ENCODE assay signal across 29 mouse cellular contexts in the genomic region with DNA sequence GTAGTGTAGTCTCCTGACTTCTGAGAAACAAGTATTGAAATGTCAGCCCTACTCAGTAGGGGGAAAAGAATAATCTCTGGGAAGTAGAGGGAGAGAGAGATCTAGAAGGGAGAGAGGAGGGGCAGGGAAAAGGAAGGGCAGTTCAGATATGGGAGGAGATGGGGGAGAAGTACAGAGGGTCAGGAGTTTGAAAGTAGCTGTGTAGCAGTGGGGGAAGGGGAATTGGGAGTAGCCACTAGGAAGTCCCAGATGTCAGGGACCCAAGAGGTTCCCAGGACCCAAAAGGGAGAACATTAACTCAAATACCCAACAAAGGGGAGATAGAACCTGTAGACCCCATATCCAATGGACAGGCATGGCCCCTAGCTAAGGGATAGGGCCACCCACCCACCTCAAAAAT. TPM values are rescaled to one million over a fixed set of nuclear protein-coding genes. Genes with fewer than 3 reads are reported as not detected.
"Had no signal": no experiment of that assay in that cellular context is flagged by ENCODE, and none has a peak within 500 bp of the region (broad histone marks: within the 10 kb centered on the region; RNA-seq: fewer than 3 reads in every experiment).

A gene (minus strand): TSS at position 101 of the 400 bp plus-strand sequence.

- H3K27ac ChIP-seq: gastrocnemius, adult 2 months; heart, embryonic 10.5 days; hindbrain, embryonic 10.5 days; hindbrain, embryonic 12.5 days; hindbrain, embryonic 14.5 days; intestine, embryonic 15.5 days; left cerebral cortex, adult 2 months; limb, embryonic 10.5 days; limb, embryonic 12.5 days; liver, embryonic 13.5 days; liver, embryonic 15.5 days had no signal

- H3K4me3 ChIP-seq: gastrocnemius, adult 2 months; heart, embryonic 10.5 days; heart, embryonic 12.5 days; hindbrain, embryonic 10.5 days; hindbrain, embryonic 12.5 days; intestine, embryonic 15.5 days; left cerebral cortex, adult 2 months; limb, embryonic 10.5 days; limb, embryonic 12.5 days; liver, embryonic 13.5 days; liver, embryonic 15.5 days had no signal

- H3K27me3 ChIP-seq: heart, embryonic 12.5 days; hindbrain, embryonic 12.5 days; intestine, embryonic 15.5 days; limb, embryonic 12.5 days; liver, embryonic 13.5 days; liver, embryonic 15.5 days had no signal

- H3K36me3 ChIP-seq: heart, embryonic 10.5 days; heart, embryonic 12.5 days; hindbrain, embryonic 10.5 days; hindbrain, embryonic 12.5 days; intestine, embryonic 15.5 days; limb, embryonic 10.5 days; limb, embryonic 12.5 days; liver, embryonic 13.5 days; liver, embryonic 15.5 days had no signal

- ATAC-seq: hindbrain, embryonic 16.5 days; inflammation-experienced regulatory T-cells, adult 6 months; intestine, embryonic 15.5 days; intestine, postnatal 0 days had no signal

- H3K4me1 ChIP-seq: hindbrain, embryonic 10.5 days; hindbrain, embryonic 12.5 days; liver, embryonic 13.5 days; liver, embryonic 15.5 days had no signal

- H3K9ac ChIP-seq: heart, embryonic 12.5 days; hindbrain, embryonic 12.5 days; hindbrain, embryonic 14.5 days; intestine, embryonic 15.5 days; limb, embryonic 12.5 days; liver, embryonic 13.5 days; liver, embryonic 15.5 days; liver, postnatal 0 days had no signal

- DNase-seq: gastrocnemius, adult 2 months; gastrocnemius, postnatal 10 days; gastrocnemius, postnatal 25 days; heart, adult 18-20 months; heart, postnatal 10 days; heart, postnatal 4 days; kidney, adult 18-20 months; kidney, adult 8-10 months; kidney, postnatal 10 days; kidney, postnatal 25 days; kidney, postnatal 4 days; liver; liver, embryonic 13.5 days; liver, postnatal 0 days had no signal

- H3K4me2 ChIP-seq: heart, embryonic 12.5 days; hindbrain, embryonic 12.5 days; hindbrain, embryonic 14.5 days; intestine, embryonic 15.5 days; limb, embryonic 12.5 days; liver, embryonic 13.5 days; liver, embryonic 15.5 days had no signal

- H3K9me3 ChIP-seq: heart, embryonic 10.5 days; heart, embryonic 12.5 days; hindbrain, embryonic 10.5 days; hindbrain, embryonic 12.5 days; intestine, embryonic 15.5 days; limb, embryonic 10.5 days; limb, embryonic 12.5 days; liver, embryonic 13.5 days; liver, embryonic 15.5 days had no signal

RNA-seq across cellular contexts. Expression of the gene that starts here (rescaled TPM):
- total RNA-seq: gastrocnemius, adult 2 months; gastrocnemius, postnatal 10 days; gastrocnemius, postnatal 25 days; granulocyte monocyte progenitor cell, adult 5-6 weeks; heart, adult 18-20 months; heart, postnatal 10 days; heart, postnatal 25 days; heart, postnatal 4 days had no signal
- polyA plus RNA-seq: hindbrain, embryonic 10.5 days; hindbrain, embryonic 12.5 days; hindbrain, embryonic 14.5 days; liver, embryonic 15.5 days had no signal
